ENCODE assay signal across 12 mouse cellular contexts in genomic region chr6:134822844-134823243, GRCm38 (mm10). TPM values are rescaled to one million over a fixed set of nuclear protein-coding genes. Genes with fewer than 3 reads are reported as not detected.
DNase-seq lines count a peak whose midpoint lies in the region; ATAC-seq and TF ChIP-seq lines count a peak whose summit lies in the region.
"Had no signal": no experiment of that assay in that cellular context is flagged by ENCODE, and none has a peak within 500 bp of the region (broad histone marks: within the 10 kb centered on the region; RNA-seq: fewer than 3 reads in every experiment).

No protein-coding gene starts in this region.

- no peak overlapping the region for H3K9ac ChIP-seq in forebrain, postnatal 0 days
- H3K9ac ChIP-seq in forebrain, embryonic 13.5 days = no peak overlapping the region
- no peak overlapping the region for H3K9ac ChIP-seq in lung, postnatal 0 days (replicated peaks; ENCODE audit: low read depth)
- H3K9ac ChIP-seq in stomach, postnatal 0 days (ENCODE audit: low read length) = no peak overlapping the region
- H3K9ac ChIP-seq: embryonic facial prominence, embryonic 13.5 days; limb, embryonic 12.5 days had no signal

- H3K4me2 ChIP-seq in forebrain, postnatal 0 days (ENCODE audit: low read depth) = no peak overlapping the region
- H3K4me2 ChIP-seq in forebrain, embryonic 13.5 days = no peak overlapping the region
- no peak overlapping the region for H3K4me2 ChIP-seq in lung, postnatal 0 days (replicated peaks; ENCODE audit: low read depth, low read length)
- no peak overlapping the region for H3K4me2 ChIP-seq in stomach, postnatal 0 days (replicated peaks; ENCODE audit: low read depth)
- H3K4me2 ChIP-seq: embryonic facial prominence, embryonic 13.5 days; limb, embryonic 12.5 days had no signal

- TF ChIP-seq EP300 in lung, postnatal 0 days (IDR thresholded peaks at IDR 0.05) = no peak
- TF ChIP-seq EP300 in stomach, postnatal 0 days (optimal IDR thresholded peaks at IDR 0.05) = no peak

- H3K36me3 ChIP-seq in forebrain, postnatal 0 days (ENCODE audit: insufficient read depth) = no peaks in the 10 kb centered on the region
- H3K36me3 ChIP-seq in forebrain, embryonic 13.5 days (ENCODE audit: poor library complexity, severe bottlenecking) = no peaks in the 10 kb centered on the region
- H3K36me3 ChIP-seq in lung, postnatal 0 days (ENCODE audit: insufficient read depth, low read length) = no peaks in the 10 kb centered on the region
- H3K36me3 ChIP-seq in stomach, postnatal 0 days (ENCODE audit: control insufficient read depth, insufficient read depth, low read length) = no peaks in the 10 kb centered on the region
- H3K36me3 ChIP-seq: embryonic facial prominence, embryonic 13.5 days; limb, embryonic 12.5 days had no signal

- no peaks in the 10 kb centered on the region for H3K9me3 ChIP-seq in forebrain, postnatal 0 days (ENCODE audit: low read length)
- H3K9me3 ChIP-seq in forebrain, embryonic 13.5 days (replicated peaks) = no peaks in the 10 kb centered on the region; the same call in 1 of the 2 replicates
- no peaks in the 10 kb centered on the region for H3K9me3 ChIP-seq in lung, postnatal 0 days (ENCODE audit: low read length)
- H3K9me3 ChIP-seq in stomach, postnatal 0 days (ENCODE audit: control insufficient read depth, low read length) = no peaks in the 10 kb centered on the region
- H3K9me3 ChIP-seq: embryonic facial prominence, embryonic 13.5 days; limb, embryonic 12.5 days had no signal

- no peaks in the 10 kb centered on the region for H3K4me1 ChIP-seq in forebrain, postnatal 0 days (ENCODE audit: insufficient read depth)
- H3K4me1 ChIP-seq in forebrain, embryonic 13.5 days = 0 out of 2 replicates have a peak, but pooled peaks cover 5% of the 10 kb centered on the region
- H3K4me1 ChIP-seq in lung, postnatal 0 days (ENCODE audit: insufficient read depth, low read depth, low read length) = no peaks in the 10 kb centered on the region; the same call in 1 of the 2 replicates
- no peaks in the 10 kb centered on the region for H3K4me1 ChIP-seq in stomach, postnatal 0 days (replicated peaks; ENCODE audit: control insufficient read depth, insufficient read depth)
- H3K4me1 ChIP-seq: embryonic facial prominence, embryonic 13.5 days; limb, embryonic 12.5 days had no signal

- DNase-seq in forebrain, postnatal 0 days = no peak
- DNase-seq in lung, postnatal 0 days (ENCODE audit: low spot score) = no peak
- no peak for DNase-seq in lung, postnatal 10 days
- peak; percentile 61 for DNase-seq in ZHBTc4 (ENCODE audit: low read depth, low spot score)
- DNase-seq in stomach, postnatal 0 days (ENCODE audit: low spot score) = peak; percentile 28
- DNase-seq in embryo, embryonic 9.5 days (ENCODE audit: extremely low spot score) = no peak
- DNase-seq: kidney, adult 11 months; right cerebral cortex, postnatal 14 days had no signal

- no peak overlapping the region for H3K27ac ChIP-seq in forebrain, postnatal 0 days (ENCODE audit: low read depth, low read length)
- no peak overlapping the region for H3K27ac ChIP-seq in forebrain, embryonic 13.5 days
- H3K27ac ChIP-seq in lung, postnatal 0 days (ENCODE audit: low read length) = no peak overlapping the region
- H3K27ac ChIP-seq in stomach, postnatal 0 days (replicated peaks) = no peak overlapping the region
- H3K27ac ChIP-seq: embryonic facial prominence, embryonic 13.5 days; limb, embryonic 12.5 days had no signal

- WGBS in forebrain, postnatal 0 days = 66% methylated on average over 9 of the region's 10 CpGs
- WGBS in forebrain, embryonic 13.5 days = 73% methylated on average over 10 of the region's 10 CpGs
- 70% methylated on average over 9 of the region's 10 CpGs for WGBS in lung, postnatal 0 days
- 68% methylated on average over 10 of the region's 10 CpGs for WGBS in stomach, postnatal 0 days

- ATAC-seq in forebrain, postnatal 0 days = no peak
- ATAC-seq in forebrain, embryonic 13.5 days = no peak
- ATAC-seq in lung, postnatal 0 days = no peak
- ATAC-seq in stomach, postnatal 0 days (ENCODE audit: low FRiP score, low TSS enrichment) = no peak
- ATAC-seq in granulocyte monocyte progenitor cell, adult 5-6 weeks (replicated peaks; ENCODE audit: poor library complexity, severe bottlenecking) = no peak

- peak; percentile 54 for TF ChIP-seq CTCF in forebrain, postnatal 0 days (IDR thresholded peaks at IDR 0.05; ENCODE audit: low read depth)
- peak; percentile 72 for TF ChIP-seq CTCF in lung, postnatal 0 days (IDR thresholded peaks at IDR 0.05)
- peak; percentile 69 for TF ChIP-seq CTCF in stomach, postnatal 0 days (IDR thresholded peaks at IDR 0.05; ENCODE audit: low read depth)

- H3K27me3 ChIP-seq in forebrain, postnatal 0 days (ENCODE audit: insufficient read depth, low read length) = no peaks in the 10 kb centered on the region
- H3K27me3 ChIP-seq in forebrain, embryonic 13.5 days = no peaks in the 10 kb centered on the region
- H3K27me3 ChIP-seq in lung, postnatal 0 days (replicated peaks; ENCODE audit: insufficient read depth, low read length) = no peaks in the 10 kb centered on the region
- no peaks in the 10 kb centered on the region for H3K27me3 ChIP-seq in stomach, postnatal 0 days (ENCODE audit: control insufficient read depth, insufficient read depth, low read length)
- H3K27me3 ChIP-seq: embryonic facial prominence, embryonic 13.5 days; limb, embryonic 12.5 days had no signal

- H3K4me3 ChIP-seq in forebrain, postnatal 0 days (ENCODE audit: low read depth, low read length) = no peak overlapping the region
- no peak overlapping the region for H3K4me3 ChIP-seq in forebrain, embryonic 13.5 days
- H3K4me3 ChIP-seq in lung, postnatal 0 days (ENCODE audit: low read depth, low read length) = no peak overlapping the region
- H3K4me3 ChIP-seq in stomach, postnatal 0 days (ENCODE audit: low read depth, low read length) = no peak overlapping the region
- H3K4me3 ChIP-seq: embryonic facial prominence, embryonic 13.5 days; limb, embryonic 12.5 days had no signal

RNA-seq across cellular contexts. Expression of gene Crebl2, which starts 7.1 kb away (rescaled TPM):
- total RNA-seq in forebrain, postnatal 0 days (2014; rRNA removed) = 5.2 and 7.9 TPM in 2 replicates
- 1.6 and 2.6 TPM in 2 replicates for polyA plus RNA-seq in forebrain, postnatal 0 days (2015; fragmentation: Nextera tagmentation; extraction: Ambion mirVana)
- polyA plus RNA-seq in forebrain, embryonic 13.5 days (2015; fragmentation: Nextera tagmentation; extraction: Ambion mirVana) = 2.5 and 2.6 TPM in 2 replicates
- 6.6 and 7.2 TPM in 2 replicates for polyA plus RNA-seq in lung, postnatal 0 days (2015; fragmentation: Nextera tagmentation; extraction: Ambion mirVana)
- 4.3 and 4.7 TPM in 2 replicates for polyA plus RNA-seq in stomach, postnatal 0 days (2015; fragmentation: Nextera tagmentation; extraction: Ambion mirVana)
- 2.5 and 5.7 TPM in 2 replicates for total RNA-seq in granulocyte monocyte progenitor cell, adult 5-6 weeks (2014; fragmentation: Nextera tagmentation)
- total RNA-seq in granulocyte monocyte progenitor cell, adult 5-6 weeks (2017) = 2.8 and 5.6 TPM in 2 replicates

RNA-seq across cellular contexts. Expression of gene Dusp16, which starts 30.4 kb away (rescaled TPM):
- total RNA-seq in forebrain, postnatal 0 days (2014; rRNA removed) = 3.4 and 5.7 TPM in 2 replicates
- 1.9 and 2.7 TPM in 2 replicates for polyA plus RNA-seq in forebrain, postnatal 0 days (2015; fragmentation: Nextera tagmentation; extraction: Ambion mirVana)
- polyA plus RNA-seq in forebrain, embryonic 13.5 days (2015; fragmentation: Nextera tagmentation; extraction: Ambion mirVana) = 13.8 and 15.4 TPM in 2 replicates
- polyA plus RNA-seq in lung, postnatal 0 days (2015; fragmentation: Nextera tagmentation; extraction: Ambion mirVana) = 12.0 and 15.5 TPM in 2 replicates
- 8.6 and 10.6 TPM in 2 replicates for polyA plus RNA-seq in stomach, postnatal 0 days (2015; fragmentation: Nextera tagmentation; extraction: Ambion mirVana)
- total RNA-seq in granulocyte monocyte progenitor cell, adult 5-6 weeks (2014; fragmentation: Nextera tagmentation) = 2.3 and 3.5 TPM in 2 replicates
- total RNA-seq in granulocyte monocyte progenitor cell, adult 5-6 weeks (2017) = 0.21 and 5.8 TPM in 2 replicates

Comparison
In these comparisons a context has a peak if more than half of its experiments do, and no peak if none do; other contexts are left out.
1. DNase-seq: peak in ZHBTc4 (single experiment) and stomach, postnatal 0 days (single experiment); none in forebrain, postnatal 0 days (single experiment), lung, postnatal 0 days (single experiment), lung, postnatal 10 days (single experiment) and embryo, embryonic 9.5 days (single experiment).
2. Peak in every context shown above with its lines, with median percentiles within 50 percentile points of each other: CTCF ChIP-seq.